Mouse (Mus musculus): ENCODE results near the gene Prrt1.

Gene Prrt1

GRCm38 (mm10) chr17:34591994-34592375 lies 37.3 kb upstream of the Prrt1 start:
- CTCF ChIA-PET, result interaction anchor here in 1 of 4 experiments (1.6 kb wide), 1 partner anchor 40 kb away, joined by 5 read pairs; no protein-coding TSS in a partner anchor
- POLR2A ChIA-PET, result interaction anchor here (0.6 to 7.2 kb wide), 11 partner anchors 8 to 358 kb away, joined by 3 to 102 read pairs (median 6); partner anchors contain the start of genes Agpat1 (in 4 of the 4), Rnf5 (in 4 of the 4), Ager (in 1 of the 4) and Atf6b (in 1 of the 4)

- POLR2A ChIA-PET, result interaction anchor here in 3 of 4 experiments (0.5 to 7.2 kb wide), 13 partner anchors 8 to 567 kb away, joined by 3 to 102 read pairs (median 3); partner anchors contain the start of genes Agpat1 (in 3 of the 3), Rnf5 (in 3 of the 3), Ager (in 1 of the 3) and Atf6b (in 1 of the 3)
- CTCF ChIA-PET, result interaction anchor here in 3 of 4 experiments (0.6 to 1.8 kb wide), 5 partner anchors 10 to 64 kb away, joined by 3 to 11 read pairs (median 6); partner anchors contain the start of gene Notch4 (in 1 of the 3)
Measured at GRCm38 (mm10) chr17:34592581-34593549, 36.5 kb upstream of the Prrt1 start.

- ChIA-PET CTCF (interaction anchor here in 2 of 4 experiments (0.6 to 1.8 kb wide), 4 partner anchors 9 to 65 kb away, joined by 3 to 6 read pairs (median 4); partner anchors contain the start of genes Agpat1 (in 1 of the 2), Notch4 (in 1 of the 2) and Rnf5 (in 1 of the 2)), POLR2A (interaction anchor here in 3 of 4 experiments (0.5 to 5.3 kb wide), 11 partner anchors 8 to 718 kb away, joined by 3 to 100 read pairs (median 4); partner anchors contain the start of genes Agpat1 (in 2 of the 3), Rnf5 (in 2 of the 3) and B3galt4 (in 1 of the 3))
Measured at GRCm38 (mm10) chr17:34593752-34594525, 35.4 kb upstream of the Prrt1 start.

- POLR2A ChIA-PET, result interaction anchor here in 2 of 4 experiments (0.8 to 2.0 kb wide), 3 partner anchors 8 to 23 kb away, joined by 3 to 6 read pairs (median 5); partner anchors contain the start of genes Agpat1 (in 1 of the 2) and Rnf5 (in 1 of the 2)
Measured at GRCm38 (mm10) chr17:34596098-34596497, 33.2 kb upstream of the Prrt1 start.

GRCm38 (mm10) chr17:34597566-34598095 lies 31.7 kb upstream of the Prrt1 start, which contains the start of gene Ager:
Gene Ager, plus strand, starts transcription at chr17:34597862.
- CTCF ChIA-PET, result interaction anchor here in 3 of 4 experiments (0.7 to 2.2 kb wide), 4 partner anchors 21 to 485 kb away, joined by 3 to 7 read pairs (median 6); no protein-coding TSS in a partner anchor
- POLR2A ChIA-PET, result interaction anchor here in 3 of 4 experiments (0.6 to 9.3 kb wide), 6 partner anchors 8 to 565 kb away, joined by 3 to 102 read pairs (median 3); partner anchors contain the start of genes Gpsm3 (in 2 of the 3), Pbx2 (in 2 of the 3), Fkbpl (in 1 of the 3) and H2-DMa (in 1 of the 3)

More at GRCm38 (mm10) chr17:34596098-34596497, 33.2 kb upstream of the Prrt1 start:
- CTCF ChIA-PET, result interaction anchor here in 1 of 4 experiments (1.7 kb wide), 1 partner anchor 23 kb away, joined by 5 read pairs; no protein-coding TSS in a partner anchor

GRCm38 (mm10) chr17:34599891-34600290 lies 29.4 kb upstream of the Prrt1 start:
- ChIA-PET POLR2A (interaction anchor here in 3 of 4 experiments (0.6 to 9.3 kb wide), 7 partner anchors 10 to 776 kb away, joined by 3 to 102 read pairs (median 5); partner anchors contain the start of genes Gpsm3 (in 2 of the 3), Pbx2 (in 2 of the 3), Ndufa7 (in 1 of the 3) and Rps28 (in 1 of the 3)), CTCF (interaction anchor here in 2 of 4 experiments (1.2 to 1.6 kb wide), 3 partner anchors 19 to 44 kb away, joined by 3 to 6 read pairs (median 4); no protein-coding TSS in a partner anchor)

- CTCF ChIA-PET, result no interaction called here
- POLR2A ChIA-PET, result interaction anchor here in 2 of 4 experiments (1.6 to 9.3 kb wide), 5 partner anchors 8 to 39 kb away, joined by 4 to 102 read pairs (median 6); partner anchors contain the start of genes Gpsm3 (in 2 of the 2) and Pbx2 (in 2 of the 2)
Measured at GRCm38 (mm10) chr17:34601796-34602195, 27.5 kb upstream of the Prrt1 start.

GRCm38 (mm10) chr17:34603375-34604060 lies 25.8 kb upstream of the Prrt1 start, which contains the start of gene Rnf5:
Gene Rnf5, minus strand, starts transcription at chr17:34603690.
- ChIA-PET POLR2A (interaction anchor here (0.6 to 9.3 kb wide), 59 partner anchors 8 to 653 kb away, joined by 3 to 102 read pairs (median 6); partner anchors contain the start of genes Gpsm3 (in 4 of the 4), Pbx2 (in 4 of the 4), H2-DMa (in 3 of the 4) and Fkbpl (in 2 of the 4)), CTCF (interaction anchor here in 3 of 4 experiments (0.5 to 1.6 kb wide), 19 partner anchors 10 to 698 kb away, joined by 3 to 16 read pairs (median 5); partner anchors contain the start of genes Fkbpl (in 1 of the 3), Gpsm3 (in 1 of the 3) and Pbx2 (in 1 of the 3))

- POLR2A ChIA-PET, result interaction anchor here (0.5 to 9.3 kb wide), 63 partner anchors 8 to 1751 kb away, joined by 3 to 102 read pairs (median 6); partner anchors contain the start of genes Gpsm3 (in 4 of the 4), Pbx2 (in 4 of the 4), H2-DMa (in 3 of the 4) and Fkbpl (in 2 of the 4)
Measured at GRCm38 (mm10) chr17:34604061-34604508, 25.2 kb upstream of the Prrt1 start, which contains the start of gene Agpat1. Gene Agpat1, plus strand, starts transcription at chr17:34604262.

GRCm38 (mm10) chr17:34604511-34605237 lies 24.7 kb upstream of the Prrt1 start:
- ChIA-PET POLR2A (interaction anchor here (0.5 to 9.3 kb wide), 51 partner anchors 9 to 1751 kb away, joined by 3 to 102 read pairs (median 7); partner anchors contain the start of genes Gpsm3 (in 3 of the 4), Pbx2 (in 3 of the 4), Atf6b (in 2 of the 4) and Fkbpl (in 2 of the 4)), CTCF (interaction anchor here (0.6 to 1.6 kb wide), 11 partner anchors 12 to 469 kb away, joined by 3 to 16 read pairs (median 6); partner anchors contain the start of genes Fkbpl (in 1 of the 4), Gpsm3 (in 1 of the 4) and Pbx2 (in 1 of the 4))

More at GRCm38 (mm10) chr17:34604061-34604508, 25.2 kb upstream of the Prrt1 start, which contains the start of gene Agpat1:
- CTCF ChIA-PET, result interaction anchor here (0.5 to 1.6 kb wide), 19 partner anchors 10 to 698 kb away, joined by 3 to 16 read pairs (median 6); partner anchors contain the start of genes Fkbpl (in 1 of the 4), Gpsm3 (in 1 of the 4) and Pbx2 (in 1 of the 4)

- ChIA-PET POLR2A (interaction anchor here in 3 of 4 experiments (0.6 to 9.3 kb wide), 39 partner anchors 9 to 1216 kb away, joined by 3 to 102 read pairs (median 5); partner anchors contain the start of genes Atf6b (in 3 of the 3), Fkbpl (in 3 of the 3), Gpsm3 (in 3 of the 3) and Pbx2 (in 3 of the 3)), CTCF (interaction anchor here in 3 of 4 experiments (0.6 to 1.1 kb wide), 9 partner anchors 13 to 470 kb away, joined by 3 to 6 read pairs (median 4); partner anchors contain the start of gene Pbx2 (in 1 of the 3))
Measured at GRCm38 (mm10) chr17:34605609-34606008, 23.7 kb upstream of the Prrt1 start.

- CTCF ChIA-PET, result interaction anchor here in 2 of 4 experiments (0.6 to 1.1 kb wide), 4 partner anchors 13 to 356 kb away, joined by 4 to 5 read pairs (median 5); no protein-coding TSS in a partner anchor
- POLR2A ChIA-PET, result interaction anchor here in 3 of 4 experiments (0.8 to 9.3 kb wide), 28 partner anchors 8 to 651 kb away, joined by 3 to 102 read pairs (median 6); partner anchors contain the start of genes Fkbpl (in 3 of the 3), Gpsm3 (in 3 of the 3), Pbx2 (in 3 of the 3) and Atf6b (in 2 of the 3)
Measured at GRCm38 (mm10) chr17:34606186-34607039, 22.9 kb upstream of the Prrt1 start.

GRCm38 (mm10) chr17:34607997-34608396 lies 21.3 kb upstream of the Prrt1 start:
- ChIA-PET CTCF (no interaction called here), POLR2A (no interaction called here)
